Mouse (Mus musculus) liver, embryonic 16.5 days (tissue): ENCODE data around the gene Ush2a. TPM values are rescaled to one million over a fixed set of nuclear protein-coding genes. Genes with fewer than 3 reads are reported as not detected.

ENCODE experiments used
- ATAC-seq: fragments of 200-750 bp; cut with Nextera tagmentation; 2 replicates; pipeline ENCODE4 v1.8.0; 2017; ENCODE audit warnings: low read depth, mild to moderate bottlenecking, moderate number of reproducible peaks, moderate library complexity
- H3K27ac ChIP-seq: fragments of 300-500 bp; sonication (generic); 2 replicates; pipeline ENCODE4 v1.5.1; 2014; ENCODE audit warnings: mild to moderate bottlenecking, low read length
- H3K27me3 ChIP-seq: fragments of 300-500 bp; sonication (generic); 2 replicates; pipeline ENCODE4 v1.6.1; 2014; ENCODE audit warnings: low read depth, low read length, mixed read lengths; ENCODE audit not compliant: control insufficient read depth, insufficient read depth
- H3K36me3 ChIP-seq: fragments of 300-500 bp; sonication (generic); 2 replicates; pipeline ENCODE4 v1.6.1; 2014; ENCODE audit warnings: mild to moderate bottlenecking; ENCODE audit not compliant: control insufficient read depth, insufficient read depth
- H3K4me1 ChIP-seq: fragments of 300-500 bp; sonication (generic); 2 replicates; pipeline ENCODE4 v1.6.1; 2014; ENCODE audit warnings: low read depth, low read length, mixed read lengths; ENCODE audit not compliant: control insufficient read depth
- H3K4me2 ChIP-seq: fragments of 300-500 bp; sonication (generic); 2 replicates; pipeline ENCODE4 v1.6.1; 2014; ENCODE audit warnings: low read depth, low read length, mixed read lengths
- H3K4me3 ChIP-seq: fragments of 300-500 bp; sonication (generic); 2 replicates; pipeline ENCODE4 v1.5.1; 2014; ENCODE audit warnings: low read depth, mild to moderate bottlenecking, low read length
- H3K9ac ChIP-seq: fragments of 300-500 bp; sonication (generic); 2 replicates; pipeline ENCODE4 v1.6.1; 2014; ENCODE audit warnings: low read depth, low read length
- H3K9me3 ChIP-seq: fragments of 300-500 bp; sonication (generic); replicated peaks from 2 replicates; pipeline ENCODE4 v1.6.1; 2016; ENCODE audit warnings: low read length; ENCODE audit not compliant: control insufficient read depth
- WGBS: fragments of 180-500 bp; shearing (Covaris S2); extraction: QIAGEN DNeasy Blood & Tissue Kit; methylation state at CpG from one replicate; pipeline ENCODE4 v1.1.7; 2014; ENCODE audit not compliant: insufficient replicate concordance; 5-methylcytosine and 5-hydroxymethylcytosine counted together
- polyA plus RNA-seq: library from polyadenylated mRNA; unstranded; fragments of >200 nt; fragmentation: Nextera tagmentation; extraction: Ambion mirVana; gene quantifications from 2 replicates; pipeline ENCODE4 v1.2.1, GENCODE M21; 2015

Gene Ush2a
- polyA plus RNA-seq, 1 experiment from 2014 or later = 0.01 TPM

DNA sequence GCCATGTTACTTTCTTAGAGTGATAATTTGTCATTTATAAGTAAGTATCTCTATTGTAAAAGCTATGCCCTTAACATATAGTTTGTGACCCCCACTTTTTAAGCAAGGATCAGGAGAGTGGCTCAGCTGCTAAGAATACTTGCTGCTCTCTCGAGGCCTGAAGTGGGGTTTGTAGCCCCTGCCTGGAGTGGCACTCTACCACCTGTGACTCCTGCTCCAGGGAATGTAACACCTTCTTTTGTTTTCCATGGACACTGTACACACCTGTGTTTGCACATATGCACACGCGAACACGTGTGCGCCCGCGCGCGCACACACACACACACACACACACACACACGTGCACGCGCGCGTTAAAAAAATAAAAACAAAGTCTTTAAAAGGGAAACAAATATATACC is 424.5 kb downstream of the Ush2a start:
- no peaks in the 10 kb centered on the region for H3K4me1 ChIP-seq
- no peaks in the 10 kb centered on the region for H3K27me3 ChIP-seq
- H3K9ac ChIP-seq = no peak overlapping the region
- ATAC-seq = no peak
- H3K9me3 ChIP-seq = no peaks in the 10 kb centered on the region
- H3K36me3 ChIP-seq = no peaks in the 10 kb centered on the region
- WGBS = 90% methylated on average over 14 of the region's 14 CpGs
- H3K4me3 ChIP-seq = no peak overlapping the region
- H3K27ac ChIP-seq = no peak overlapping the region
- H3K4me2 ChIP-seq = no peak overlapping the region

DNA sequence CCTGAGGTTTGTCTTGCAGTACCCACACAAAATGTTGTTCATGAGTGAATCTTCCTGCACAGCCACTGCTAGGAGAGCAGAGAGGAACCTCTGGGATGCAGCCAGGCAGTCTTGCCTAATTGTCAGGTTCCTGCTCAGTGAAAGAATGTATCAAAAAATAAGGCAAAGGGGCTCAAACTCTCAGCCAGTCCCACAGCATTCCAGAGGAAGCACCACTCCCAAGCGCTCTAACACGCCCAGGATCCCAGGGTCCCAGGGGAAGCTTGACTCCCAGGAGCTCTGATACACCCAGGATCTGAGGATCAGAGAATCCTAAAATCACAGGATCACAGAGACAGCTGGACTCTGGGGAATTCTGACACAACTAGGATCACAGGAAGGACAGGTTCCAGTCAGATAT is 434.5 kb downstream of the Ush2a start:
- Histone ChIP-seq H3K27ac (no peak overlapping the region), H3K4me1 (no peaks in the 10 kb centered on the region), H3K4me3 (no peak overlapping the region), H3K4me2 (no peak overlapping the region), H3K9ac (no peak overlapping the region), H3K36me3 (no peaks in the 10 kb centered on the region), H3K27me3 (no peaks in the 10 kb centered on the region), H3K9me3 (no peaks in the 10 kb centered on the region)
- WGBS = 57% methylated on average over 2 of the region's 2 CpGs
- no peak for ATAC-seq

DNA sequence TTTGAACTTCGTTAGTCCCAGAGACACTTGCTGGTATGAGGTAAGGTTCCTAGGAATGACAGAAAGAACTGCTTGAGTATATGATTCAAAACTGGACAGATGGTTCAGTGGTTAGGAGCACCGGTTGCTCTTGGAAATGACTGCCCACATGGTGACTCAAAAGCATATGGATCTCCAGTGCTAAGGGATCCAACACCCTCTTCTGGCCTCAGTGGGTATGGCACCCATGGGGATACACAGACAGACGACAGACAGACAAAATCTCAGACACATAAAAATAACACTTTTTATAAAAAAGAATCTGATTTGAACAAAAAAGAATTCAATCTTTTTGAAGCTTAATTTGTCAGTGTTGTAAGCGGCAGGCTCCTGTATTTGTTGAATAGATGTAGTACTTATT is 446.4 kb downstream of the Ush2a start:
- no peak overlapping the region for H3K4me3 ChIP-seq
- H3K27me3 ChIP-seq = no peaks in the 10 kb centered on the region
- no peaks in the 10 kb centered on the region for H3K4me1 ChIP-seq
- no peak for ATAC-seq
- no peak overlapping the region for H3K27ac ChIP-seq
- no peaks in the 10 kb centered on the region for H3K9me3 ChIP-seq
- H3K36me3 ChIP-seq = no peaks in the 10 kb centered on the region
- WGBS = 66% methylated on average over 4 of the region's 4 CpGs
- no peak overlapping the region for H3K4me2 ChIP-seq
- H3K9ac ChIP-seq = no peak overlapping the region

DNA sequence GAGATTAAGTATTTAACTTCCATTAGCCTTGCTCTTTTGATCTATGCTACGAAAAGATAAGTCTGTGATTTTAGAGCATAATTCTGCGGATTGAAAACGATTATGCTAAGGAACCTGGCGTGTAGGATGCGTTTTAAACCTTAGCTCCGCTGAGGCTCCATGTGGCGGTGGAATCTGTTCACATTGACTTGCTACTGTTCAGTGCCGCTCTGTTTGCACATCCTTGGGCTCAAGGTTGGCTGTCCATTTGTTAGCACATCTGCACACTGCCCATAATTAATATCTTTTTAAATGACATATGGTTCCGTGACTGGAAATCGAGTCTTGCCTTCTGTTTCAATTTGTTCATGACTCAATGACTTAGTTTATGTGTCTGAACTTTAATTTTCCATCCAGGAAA is 446.9 kb downstream of the Ush2a start:
- no peaks in the 10 kb centered on the region for H3K36me3 ChIP-seq
- no peaks in the 10 kb centered on the region for H3K9me3 ChIP-seq
- H3K27ac ChIP-seq = no peak overlapping the region
- H3K9ac ChIP-seq = no peak overlapping the region
- H3K4me2 ChIP-seq = no peak overlapping the region
- ATAC-seq = no peak
- WGBS = 76% methylated on average over 10 of the region's 10 CpGs
- no peak overlapping the region for H3K4me3 ChIP-seq
- H3K4me1 ChIP-seq = no peaks in the 10 kb centered on the region
- H3K27me3 ChIP-seq = no peaks in the 10 kb centered on the region

DNA sequence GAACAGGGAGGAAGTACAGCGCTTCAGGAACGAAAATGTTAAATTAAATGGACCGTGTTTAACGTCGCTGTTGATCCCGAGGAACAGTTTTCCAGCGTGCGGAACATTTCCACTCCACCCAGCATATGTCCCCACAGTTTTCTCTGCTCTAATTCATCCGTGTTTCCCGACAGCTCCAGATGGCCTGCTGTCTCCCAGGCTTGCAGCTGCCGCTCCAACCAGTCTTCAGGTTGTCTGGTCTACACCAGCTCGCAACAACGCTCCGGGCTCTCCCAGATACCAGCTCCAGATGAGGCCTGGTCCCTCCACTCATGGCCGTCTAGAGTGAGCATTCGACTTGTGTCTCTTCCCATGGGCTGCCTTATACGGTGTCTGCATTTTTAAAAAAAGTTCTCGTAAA is 452.3 kb downstream of the Ush2a start:
- no peak overlapping the region for H3K4me2 ChIP-seq
- H3K9me3 ChIP-seq = no peaks in the 10 kb centered on the region
- no peaks in the 10 kb centered on the region for H3K4me1 ChIP-seq
- H3K9ac ChIP-seq = no peak overlapping the region
- H3K27me3 ChIP-seq = no peaks in the 10 kb centered on the region
- H3K36me3 ChIP-seq = no peaks in the 10 kb centered on the region
- WGBS = 77% methylated on average over 18 of the region's 18 CpGs
- no peak overlapping the region for H3K27ac ChIP-seq
- H3K4me3 ChIP-seq = no peak overlapping the region
- ATAC-seq = no peak

DNA sequence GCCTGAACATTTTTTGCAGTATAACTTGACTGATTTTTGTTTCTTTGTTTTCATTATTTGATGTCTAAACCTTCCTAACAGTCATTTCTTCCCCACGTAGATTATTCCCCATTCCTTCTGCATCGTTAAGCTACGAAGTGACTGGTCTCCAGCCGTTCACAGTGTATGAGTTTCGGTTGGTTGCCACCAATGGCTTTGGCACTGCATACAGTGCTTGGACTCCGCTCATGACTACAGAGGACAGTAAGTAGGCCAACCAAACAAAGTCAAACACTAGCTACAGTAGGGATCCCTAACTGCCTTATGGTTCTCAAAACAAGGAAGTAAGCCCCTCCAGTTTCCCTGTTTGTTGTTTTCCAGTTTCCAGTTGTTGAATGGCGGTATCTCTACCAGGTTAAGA is 453.1 kb downstream of the Ush2a start:
- Histone ChIP-seq H3K36me3 (no peaks in the 10 kb centered on the region), H3K4me3 (no peak overlapping the region), H3K9me3 (no peaks in the 10 kb centered on the region), H3K4me2 (no peak overlapping the region), H3K9ac (no peak overlapping the region), H3K27ac (no peak overlapping the region), H3K27me3 (no peaks in the 10 kb centered on the region), H3K4me1 (no peaks in the 10 kb centered on the region)
- ATAC-seq = no peak
- WGBS = 73% methylated on average over 7 of the region's 7 CpGs

DNA sequence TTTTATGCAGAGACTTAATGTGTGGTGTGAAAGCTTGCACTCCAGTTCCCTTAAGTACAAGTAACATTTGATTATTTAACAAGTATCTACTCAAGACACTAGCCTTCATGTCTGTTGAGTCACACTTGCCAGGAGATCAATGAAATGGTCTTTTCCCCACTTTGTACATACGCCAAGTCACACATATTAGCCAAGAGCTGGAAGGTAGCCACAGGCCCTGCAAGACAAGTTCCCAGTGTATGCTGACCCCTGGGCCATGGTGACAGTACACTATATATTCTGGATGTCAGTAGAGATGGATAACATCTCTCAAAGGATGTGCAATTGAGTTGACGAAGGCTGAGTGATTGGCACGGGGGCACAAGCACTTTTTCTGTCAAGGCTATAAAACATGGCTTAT is 455.1 kb downstream of the Ush2a start:
- H3K4me3 ChIP-seq = no peak overlapping the region
- H3K4me1 ChIP-seq = no peaks in the 10 kb centered on the region
- no peaks in the 10 kb centered on the region for H3K36me3 ChIP-seq
- no peak overlapping the region for H3K27ac ChIP-seq
- no peak overlapping the region for H3K4me2 ChIP-seq
- H3K27me3 ChIP-seq = no peaks in the 10 kb centered on the region
- 51% methylated on average over 3 of the region's 3 CpGs for WGBS
- no peaks in the 10 kb centered on the region for H3K9me3 ChIP-seq
- ATAC-seq = no peak
- H3K9ac ChIP-seq = no peak overlapping the region

DNA sequence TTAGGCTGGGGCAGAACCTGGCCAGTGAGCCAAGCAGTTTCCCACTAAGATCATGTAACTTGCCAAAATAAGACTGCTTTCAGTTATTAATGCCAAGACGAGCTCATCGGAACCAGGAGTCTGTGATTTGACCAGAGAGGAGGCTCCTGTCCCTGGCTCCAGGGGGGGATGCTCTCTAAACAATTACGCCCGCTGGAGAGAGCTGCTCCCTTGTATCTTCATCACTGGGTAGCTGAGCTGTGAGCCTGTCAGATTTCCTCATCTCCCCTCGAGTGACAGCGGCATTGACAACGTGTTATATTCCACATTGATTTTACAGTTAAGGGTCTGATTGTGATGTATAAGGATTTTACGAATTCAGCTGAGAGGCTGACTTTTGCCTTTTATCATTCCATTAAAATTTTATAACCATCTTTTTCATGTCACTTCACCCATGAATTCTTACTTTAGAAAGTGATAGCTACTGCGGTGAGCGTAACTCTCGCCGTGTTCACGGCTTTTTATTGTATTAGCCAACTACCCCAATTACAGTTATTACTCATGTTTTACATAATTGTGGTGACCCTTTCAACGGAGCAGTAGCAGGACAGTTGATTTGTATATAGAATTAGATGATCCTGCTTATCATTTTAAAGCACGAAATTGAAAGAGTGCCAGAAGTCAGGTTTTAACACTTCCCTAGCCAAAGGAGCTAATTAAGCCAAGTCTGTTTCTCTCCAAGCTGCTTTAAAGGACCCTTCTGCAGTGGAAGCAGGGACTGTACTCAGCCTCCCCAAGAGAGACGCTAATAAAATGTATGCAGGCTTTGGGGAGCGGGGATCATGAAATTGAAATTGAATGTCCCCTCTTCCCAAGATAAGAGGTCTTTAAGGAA is 463.5 kb downstream of the Ush2a start:
- no peak overlapping the region for H3K4me3 ChIP-seq
- H3K27me3 ChIP-seq = no peaks in the 10 kb centered on the region
- 57% methylated on average over 17 of the region's 17 CpGs for WGBS
- H3K27ac ChIP-seq = no peak overlapping the region
- H3K9me3 ChIP-seq = no peaks in the 10 kb centered on the region
- H3K4me2 ChIP-seq = no peak overlapping the region
- no peaks in the 10 kb centered on the region for H3K36me3 ChIP-seq
- ATAC-seq = no peak
- no peaks in the 10 kb centered on the region for H3K4me1 ChIP-seq
- H3K9ac ChIP-seq = no peak overlapping the region

DNA sequence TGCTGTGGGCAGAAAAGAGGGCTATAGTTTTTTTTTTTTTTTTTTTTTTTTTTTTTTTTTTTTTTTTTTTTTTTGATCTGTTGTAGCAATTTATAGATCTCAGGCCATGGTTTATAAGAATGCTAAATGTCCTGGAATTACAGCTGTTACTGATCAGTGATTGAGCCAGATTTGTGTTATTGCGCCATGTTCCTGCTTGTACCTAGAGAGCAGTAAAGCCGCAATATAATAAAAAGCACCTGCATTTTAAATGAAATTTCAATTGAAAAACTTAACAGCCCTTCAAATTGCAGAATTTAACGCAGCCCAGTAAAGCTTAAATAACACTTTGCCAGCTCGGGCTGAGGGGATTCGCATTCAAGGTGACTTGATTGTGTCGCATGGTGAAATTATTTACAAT is 465.1 kb downstream of the Ush2a start:
- no peaks in the 10 kb centered on the region for H3K36me3 ChIP-seq
- H3K4me1 ChIP-seq = no peaks in the 10 kb centered on the region
- ATAC-seq = no peak
- H3K27ac ChIP-seq = no peak overlapping the region
- no peak overlapping the region for H3K4me2 ChIP-seq
- 78% methylated on average over 6 of the region's 6 CpGs for WGBS
- no peak overlapping the region for H3K9ac ChIP-seq
- no peaks in the 10 kb centered on the region for H3K27me3 ChIP-seq
- H3K9me3 ChIP-seq = no peaks in the 10 kb centered on the region
- H3K4me3 ChIP-seq = no peak overlapping the region
